Mouse (Mus musculus) liver (tissue): ENCODE data around the gene Cyp2j8.
"Not testable (repeated sequence)": the region's sequence is repeated elsewhere in the genome, so short reads cannot be mapped to it uniquely, and the experiment has no call there.

Experiments
- DNase-seq: peaks from one replicate; pipeline ENCODE4 v3.0.0-alpha.2; 2020; ENCODE audit warnings: mixed read lengths

Cyp2j8 gene

GRCm38 (mm10) chr4:96507286-96507685 is at the start of gene Cyp2j8:
TSS of gene Cyp2j8 (minus strand) at chr4:96507386.
- no peak for DNase-seq

GRCm38 (mm10) chr4:96553133-96553819 is 46.1 kb upstream of the Cyp2j8 start, which contains the start of gene Cyp2j6:
TSS of gene Cyp2j6 (minus strand) at chr4:96553661.
- DNase-seq, result peak; percentile 15

- no peak for DNase-seq
These were observed 44.4 kb upstream of the Cyp2j8 start for GRCm38 (mm10) chr4:96551619-96552018.

- DNase-seq, result no peak
These were observed 38.8 kb upstream of the Cyp2j8 start for GRCm38 (mm10) chr4:96545976-96546375.

- no peak for DNase-seq
These were observed 18.6 kb upstream of the Cyp2j8 start for GRCm38 (mm10) chr4:96525772-96526171.

- no peak for DNase-seq
These were observed 15.1 kb upstream of the Cyp2j8 start for GRCm38 (mm10) chr4:96522256-96522655.

GRCm38 (mm10) chr4:96510083-96510482 is 2.9 kb upstream of the Cyp2j8 start:
- no peak for DNase-seq

GRCm38 (mm10) chr4:96463311-96464060 is 43.7 kb downstream of the Cyp2j8 start:
- not testable (repeated sequence) for DNase-seq
